Mouse (Mus musculus) heart, postnatal 36 days (tissue): ENCODE measurements around the gene Prodh2. TPM values are rescaled to one million over a fixed set of nuclear protein-coding genes. Genes with fewer than 3 reads are reported as not detected.
"Not testable (repeated sequence)": the region's sequence is repeated elsewhere in the genome, so short reads cannot be mapped to it uniquely, and the experiment has no call there.

ENCODE experiments used
- DNase-seq, 2 experiments: peaks; one replicate each; pipeline ENCODE4 v3.0.0; 2021 to 2022
- intact Hi-C: fragments of 180-260 bp; cut with DNase I; formaldehyde crosslinking; loops from one replicate; pipeline ENCODE4 v1.15.1; 2025
- total RNA-seq, 2 experiments: library from RNA; stranded (reverse); gene quantifications; 2 replicates each; pipeline ENCODE4 v1.2.3; 2021

The Prodh2 gene
- not detected for total RNA-seq

GRCm38 (mm10) chr7:30493401-30493931 is at the start of gene Prodh2:
Gene Prodh2 (plus strand): TSS chr7:30493622.
- intact Hi-C loops, result loop anchor here (2.0 kb wide), 3 partner anchors 53 to 121 kb away; no protein-coding TSS in a partner anchor

GRCm38 (mm10) chr7:30443696-30444095 is 49.7 kb upstream of the Prodh2 start:
- no peak for DNase-seq
- intact Hi-C loops, result no loop called here

More at GRCm38 (mm10) chr7:30493401-30493931, at the start of gene Prodh2:
- no peak for DNase-seq

DNA sequence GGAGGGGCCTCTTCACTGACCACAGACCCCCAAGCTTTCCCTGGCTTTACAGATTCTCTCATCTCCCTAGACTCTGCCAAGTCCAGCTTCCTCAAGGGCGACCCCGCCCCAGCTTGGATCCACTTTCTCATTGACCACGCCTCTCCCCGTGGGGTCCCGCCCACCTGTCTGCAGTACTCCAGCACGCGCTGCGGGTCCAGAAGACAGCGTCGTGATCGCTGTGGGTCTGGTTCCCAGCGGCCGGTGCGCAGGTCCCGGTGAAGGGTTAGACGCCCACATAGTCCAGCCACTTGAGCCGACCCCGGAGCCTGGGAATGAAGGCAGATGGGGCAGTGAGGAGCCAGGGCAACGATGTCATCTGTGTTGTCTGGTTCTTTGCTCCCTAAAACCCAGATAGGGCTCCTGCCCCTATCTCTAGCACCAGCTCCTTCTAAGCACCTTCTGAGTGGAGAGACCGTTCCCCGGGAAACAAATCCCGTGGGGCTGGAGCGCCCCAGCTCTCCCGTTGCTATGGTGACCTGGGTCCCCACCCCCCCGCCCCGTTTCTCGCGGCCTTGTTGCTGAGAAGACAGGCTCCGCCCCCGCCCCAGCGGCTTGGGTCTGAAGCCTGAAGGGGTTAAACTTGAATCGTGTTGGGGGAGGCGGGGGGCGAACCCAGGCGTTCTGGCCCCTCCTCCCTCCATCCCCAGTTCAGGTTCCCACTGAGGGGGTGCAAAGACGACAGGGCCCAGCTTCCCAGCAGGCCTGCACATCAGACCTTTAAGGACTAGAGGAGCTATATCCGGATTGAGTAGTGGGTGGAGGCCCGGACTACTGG is 49.1 kb upstream of the Prodh2 start:
- DNase-seq, result no peak
- intact Hi-C loops, result no loop called here

DNA sequence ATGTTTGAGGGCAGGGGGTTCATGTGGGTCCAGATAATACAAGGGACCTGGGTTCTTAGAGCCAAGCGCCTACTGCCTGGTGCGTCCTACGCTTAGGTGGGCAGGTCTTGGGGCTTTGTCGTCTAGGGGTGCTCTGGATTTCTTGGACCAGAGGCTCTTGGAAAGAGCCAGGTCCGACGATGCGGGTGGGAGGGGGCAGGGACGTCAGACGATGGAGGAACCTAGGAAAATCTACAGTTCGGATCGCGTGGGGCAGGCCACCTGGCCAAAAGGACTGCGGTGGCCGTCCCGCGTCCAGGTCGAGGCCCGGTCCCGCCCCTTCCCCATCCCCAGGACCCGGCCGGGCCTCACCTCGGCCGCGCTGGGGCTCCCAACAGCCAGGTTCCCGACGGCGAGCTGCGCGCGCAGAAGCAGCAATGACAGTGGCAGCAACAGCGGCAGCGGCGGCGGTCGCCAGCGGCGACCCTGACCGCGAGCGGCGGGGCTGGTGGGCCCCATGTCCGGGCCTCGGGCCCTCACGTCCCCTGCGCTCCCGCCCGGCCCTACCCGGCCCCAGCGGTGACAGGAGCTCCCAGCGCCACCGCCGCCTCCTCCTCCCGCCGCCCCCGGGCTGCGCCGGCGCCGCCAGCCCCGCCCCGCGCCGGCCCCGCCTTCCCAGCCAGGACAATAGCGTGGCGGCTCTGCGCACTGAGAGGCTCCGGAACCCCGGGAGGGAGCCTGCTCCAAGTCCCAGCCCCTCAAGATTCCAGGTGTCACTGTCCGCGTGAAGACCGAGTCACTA is 48.3 kb upstream of the Prodh2 start, which contains the start of gene Aplp1:
Gene Aplp1, minus strand, starts transcription at position 565 of the 781 bp plus-strand sequence.
- peak; percentile 60 to 66 for DNase-seq
- intact Hi-C loops, result no loop called here

DNA sequence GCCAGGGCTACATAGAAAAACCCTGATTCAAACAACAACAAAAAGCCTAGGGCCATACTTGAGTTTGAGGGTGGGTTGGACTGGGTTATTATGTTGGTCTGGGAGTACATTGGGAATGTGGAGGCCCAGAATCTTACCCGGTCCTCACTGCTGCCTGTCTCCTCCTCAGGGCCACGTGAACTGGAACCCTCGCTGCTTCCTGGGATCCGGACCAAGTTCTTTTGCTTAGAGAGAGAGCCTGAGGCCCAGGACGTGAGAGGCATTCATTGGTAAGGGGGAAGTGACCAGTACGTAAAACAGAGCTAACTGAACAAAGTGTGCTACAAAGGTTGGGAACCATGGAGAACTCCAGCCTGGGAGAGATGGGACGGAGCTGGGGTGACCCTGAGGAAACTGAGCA is 43.2 kb upstream of the Prodh2 start:
- intact Hi-C loops, result no loop called here
- DNase-seq, result no peak

DNA sequence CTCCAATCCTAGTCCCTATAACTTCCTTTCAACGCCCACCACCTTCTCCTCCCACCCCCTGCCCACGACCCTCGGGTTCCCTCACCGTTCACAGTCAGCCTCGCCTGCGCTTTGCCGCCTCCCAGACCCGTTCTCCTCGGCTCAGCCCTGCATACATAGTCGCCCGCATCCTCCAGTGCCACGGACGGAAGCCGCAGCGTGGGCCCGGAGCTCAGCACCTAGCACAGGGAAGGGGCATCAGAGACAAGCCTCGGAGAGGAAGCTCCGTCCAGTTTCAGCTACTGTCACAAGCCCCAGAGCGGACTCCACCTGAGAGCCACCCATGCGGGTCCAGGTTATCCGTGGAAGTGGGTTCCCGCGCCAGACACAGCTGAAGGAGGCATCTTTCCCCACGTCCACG is 40.1 kb upstream of the Prodh2 start:
- DNase-seq, result no peak
- intact Hi-C loops, result no loop called here

DNA sequence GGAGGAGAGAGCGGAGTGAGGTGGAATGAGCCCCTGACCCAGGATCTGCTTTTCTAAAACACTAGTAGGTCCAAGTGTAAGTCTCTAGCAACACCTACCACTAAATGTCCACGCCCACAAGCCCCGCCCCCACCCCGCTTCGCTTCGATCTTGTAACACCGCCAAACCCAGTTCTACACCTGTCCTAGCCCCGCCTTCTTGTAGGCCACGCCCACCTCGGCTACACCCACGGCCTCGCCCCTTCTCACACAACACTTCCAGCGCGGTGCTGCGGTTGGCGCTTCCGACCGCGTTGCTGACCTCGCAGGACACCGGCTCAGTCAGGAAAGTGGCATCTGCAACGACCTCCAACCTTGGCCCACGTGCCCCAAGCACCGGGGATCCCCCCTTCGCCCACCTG is 39.7 kb upstream of the Prodh2 start:
- DNase-seq, result no peak
- intact Hi-C loops, result no loop called here

DNA sequence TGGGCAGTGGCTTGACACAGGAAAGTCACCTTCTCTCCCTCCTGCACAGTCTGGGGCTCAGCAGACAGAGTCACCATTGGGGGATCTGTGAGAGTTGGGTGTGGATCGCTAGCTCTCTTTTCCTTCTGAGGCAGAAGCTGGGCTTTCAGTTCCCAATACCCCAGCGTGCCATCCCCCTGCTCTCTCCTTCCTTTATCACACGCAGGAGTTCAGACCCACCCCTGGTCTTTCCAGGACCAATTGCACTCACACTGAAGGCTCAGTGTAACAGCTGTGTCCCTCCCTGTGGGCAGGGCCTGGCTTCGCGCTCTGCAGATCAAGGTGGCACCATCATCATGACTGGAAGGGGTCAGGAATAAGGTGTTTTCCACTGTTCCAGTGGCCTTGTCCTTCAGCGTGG is 39.2 kb upstream of the Prodh2 start:
- intact Hi-C loops, result no loop called here
- no peak for DNase-seq

DNA sequence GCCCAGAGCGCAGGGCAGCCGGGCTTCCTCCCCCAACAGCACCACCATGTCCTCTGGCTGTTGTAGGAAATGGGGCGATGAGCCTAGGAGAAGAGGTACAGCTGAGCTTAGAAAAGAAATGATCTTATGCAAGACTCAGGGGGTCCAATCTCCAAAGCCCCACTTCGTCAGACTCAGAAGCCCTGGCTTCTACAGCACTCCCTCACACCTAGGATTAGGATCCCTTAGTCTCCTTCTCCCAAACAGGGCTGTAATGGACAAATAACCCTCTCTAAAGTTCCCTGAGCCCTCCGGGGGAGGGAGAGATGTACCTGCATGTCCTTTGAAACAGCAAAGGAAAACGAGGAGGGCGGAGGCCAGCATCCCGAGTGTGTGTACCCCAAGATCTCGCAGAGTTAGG is 36.9 kb upstream of the Prodh2 start:
- DNase-seq, result no peak
- intact Hi-C loops, result no loop called here

DNA sequence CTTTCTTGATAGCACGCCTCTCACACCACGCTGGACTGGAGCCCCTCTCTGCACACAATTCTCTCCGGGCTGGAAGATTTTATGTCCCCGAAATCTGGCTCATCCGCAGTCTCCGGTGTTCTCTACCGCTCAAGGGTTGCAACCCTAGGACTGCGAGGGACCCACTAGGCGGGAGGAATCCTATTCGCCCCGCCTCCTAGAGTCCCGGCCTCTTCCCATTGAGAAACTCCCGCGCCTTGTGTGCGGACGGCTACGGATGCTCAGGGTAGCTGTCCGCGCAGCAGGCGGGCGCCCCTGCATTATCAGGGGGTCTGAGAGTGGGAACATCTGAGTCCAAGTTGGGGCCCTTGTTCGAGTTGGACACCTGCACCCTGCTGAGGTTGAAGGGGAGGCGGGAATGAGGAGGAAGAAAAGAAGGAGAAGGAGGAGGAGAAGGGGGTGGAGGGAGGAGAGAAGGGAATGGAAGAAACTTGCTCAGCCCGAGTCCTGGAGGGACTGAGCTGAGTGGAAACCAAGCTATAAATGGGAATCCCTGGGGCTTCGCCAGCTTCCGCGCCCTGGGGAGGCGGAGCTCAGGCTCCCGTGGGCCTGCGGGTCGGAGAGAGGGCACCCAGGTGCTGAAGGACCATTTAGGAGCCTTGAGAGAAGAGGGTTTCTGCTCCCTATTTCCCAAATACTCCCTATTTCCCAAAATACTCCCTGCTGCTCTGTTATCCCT is 36.4 kb upstream of the Prodh2 start:
- DNase-seq, result no peak

DNA sequence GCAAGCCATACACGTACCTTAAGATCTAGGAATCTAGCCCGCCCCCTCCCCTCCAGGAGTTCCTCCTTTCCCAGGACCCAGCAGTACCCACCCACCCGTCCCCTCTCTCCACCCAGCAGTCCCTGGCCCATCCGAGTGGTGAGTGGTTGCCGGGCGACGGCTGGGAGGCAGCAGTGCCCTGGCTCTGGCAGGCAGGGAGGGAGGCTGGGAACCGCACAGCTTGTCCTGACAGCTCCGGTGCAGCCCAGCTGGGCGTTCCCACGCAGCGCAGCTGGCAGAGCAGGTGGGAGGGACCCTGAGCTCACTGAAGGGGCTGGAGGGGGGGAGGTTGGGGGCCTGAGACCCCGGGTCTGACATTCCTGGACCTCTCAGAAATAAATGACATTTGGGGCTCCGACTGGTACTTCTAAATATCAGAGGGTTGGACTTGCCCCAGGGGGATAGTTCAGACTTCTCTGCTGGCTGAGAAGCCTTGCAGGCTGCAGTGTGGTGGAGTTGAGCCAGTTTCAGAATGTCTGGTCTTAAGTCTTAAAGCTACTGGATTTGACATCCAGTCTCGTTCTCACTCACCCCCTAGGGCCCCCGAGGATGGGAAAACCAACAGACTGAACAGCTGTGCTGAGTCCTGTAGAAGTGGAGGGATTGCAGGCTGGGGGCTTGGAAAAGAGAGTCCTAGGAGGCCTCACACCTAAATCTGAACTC is 35.6 kb upstream of the Prodh2 start, which contains the start of the genes Kirrel2 and Nphs1:
Gene Kirrel2, minus strand, starts transcription at position 62 of the 702 bp plus-strand sequence.
Gene Nphs1, plus strand, starts transcription at position 687 of the 702 bp plus-strand sequence.
- intact Hi-C loops, result no loop called here
- DNase-seq, result no peak

More for the DNA sequence above, 36.4 kb upstream of the Prodh2 start:
- intact Hi-C loops, result no loop called here

- intact Hi-C loops, result no loop called here
- no peak for DNase-seq
These were observed 33.9 kb upstream of the Prodh2 start for GRCm38 (mm10) chr7:30459484-30459883.

GRCm38 (mm10) chr7:30463568-30463967 is 29.9 kb upstream of the Prodh2 start:
- DNase-seq, result no peak
- intact Hi-C loops, result no loop called here

- DNase-seq, result no peak
- intact Hi-C loops, result no loop called here
These were observed 29.4 kb upstream of the Prodh2 start for GRCm38 (mm10) chr7:30463996-30464395.

DNA sequence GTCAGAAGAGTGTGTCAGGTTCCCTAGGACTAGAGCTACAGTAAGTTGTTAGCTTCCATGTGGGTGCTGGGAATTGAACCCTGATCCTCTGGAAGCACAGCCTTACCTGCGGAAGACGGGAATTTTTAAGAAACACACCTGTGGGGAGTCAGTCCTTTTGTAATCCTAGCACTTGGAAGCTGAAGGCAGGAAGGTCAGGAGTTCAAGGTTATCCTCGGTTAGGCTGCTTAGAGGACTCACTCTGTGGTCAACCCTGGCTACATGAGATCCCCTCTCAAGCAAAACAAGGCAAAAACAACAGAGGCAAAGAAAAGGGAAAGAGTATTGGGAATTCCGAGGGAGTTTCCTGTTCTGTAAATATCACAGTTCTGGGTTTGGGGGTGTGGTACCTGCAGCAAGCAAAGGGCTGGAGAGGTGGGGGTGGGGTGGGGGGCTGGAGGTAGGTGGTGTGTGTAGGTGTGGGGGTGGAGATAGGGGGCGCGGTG is 28.6 kb upstream of the Prodh2 start:
- intact Hi-C loops, result no loop called here
- no peak for DNase-seq

DNA sequence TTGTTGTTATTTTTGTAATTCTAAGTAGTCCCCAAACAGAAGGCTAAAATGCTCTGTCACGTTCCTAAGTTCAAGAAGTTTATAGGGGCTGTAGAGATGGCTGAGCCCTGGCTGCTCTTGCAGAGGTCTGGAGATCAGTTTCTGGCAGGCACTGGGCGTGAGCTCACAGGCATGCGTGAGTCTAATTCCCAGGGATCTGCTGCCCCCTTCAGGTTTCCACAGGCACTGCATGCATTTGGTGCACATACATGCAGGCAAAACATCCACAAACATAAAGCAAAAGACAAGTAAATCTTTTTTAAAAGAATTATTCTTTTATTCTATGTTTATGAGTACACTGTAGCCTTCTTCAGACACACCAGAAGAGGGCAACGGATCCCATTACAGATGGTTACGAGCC is 21.0 kb upstream of the Prodh2 start:
- intact Hi-C loops, result loop anchor here (2.0 kb wide), 1 partner anchor 100 kb away; no protein-coding TSS in a partner anchor
- DNase-seq, result peak in 1 of 2 experiments; percentile 38

- DNase-seq, result no peak
- intact Hi-C loops, result no loop called here
These were observed 18.4 kb upstream of the Prodh2 start for GRCm38 (mm10) chr7:30474999-30475398.

DNA sequence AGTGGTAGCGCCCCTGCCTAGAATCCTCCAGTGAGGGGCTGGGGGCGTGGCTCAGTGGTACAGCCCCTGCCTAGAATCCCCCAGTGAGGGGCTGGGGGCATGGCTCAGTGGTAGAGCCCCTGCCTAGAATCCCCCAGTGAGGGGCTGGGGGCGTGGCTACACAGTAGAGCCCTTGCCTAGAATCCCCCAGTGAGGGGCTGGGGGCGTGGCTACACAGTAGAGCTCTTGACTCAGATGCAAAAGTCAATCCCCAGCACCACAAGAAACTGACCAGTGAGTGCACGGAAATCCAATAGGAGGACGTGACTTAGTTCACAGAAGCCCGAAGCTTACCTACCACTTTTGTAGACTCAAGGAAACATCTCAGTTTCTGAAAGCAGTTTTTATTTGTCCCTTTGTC is 17.3 kb upstream of the Prodh2 start:
- intact Hi-C loops, result not testable (repeated sequence)

More for the DNA sequence above, 17.3 kb upstream of the Prodh2 start:
- DNase-seq, result not testable (repeated sequence)
